Mouse (Mus musculus): ENCODE data around the gene Rundc3a. TPM values are rescaled to one million over a fixed set of nuclear protein-coding genes. Genes with fewer than 3 reads are reported as not detected.

The Rundc3a gene
- total and polyA plus RNA-seq, 2 experiments from 2014 or later: 121 to 306 TPM

- Histone ChIP-seq H3K9ac (no peak overlapping the region), H3K4me2 (ENCODE audit: low read depth) (no peak overlapping the region), H3K27ac (ENCODE audit: low read depth, low read length) (no peak overlapping the region), H3K4me3 (ENCODE audit: low read depth, low read length) (no peak overlapping the region), H3K9me3 (ENCODE audit: low read length) (no peaks in the 10 kb centered on the region), H3K4me1 (ENCODE audit: insufficient read depth) (peaks cover 30% of the 10 kb centered on the region), H3K36me3 (ENCODE audit: insufficient read depth) (peaks cover 57% of the 10 kb centered on the region), H3K27me3 (ENCODE audit: insufficient read depth, low read length) (no peaks in the 10 kb centered on the region)
- no peak for TF ChIP-seq CTCF (IDR thresholded peaks at IDR 0.05; ENCODE audit: low read depth)
- DNase-seq (no peak), ATAC-seq (no peak)
- 26% methylated on average over 15 of the region's 15 CpGs for WGBS
Measured at GRCm38 (mm10) chr11:102399107-102399506, 5.9 kb downstream of the Rundc3a start.

DNA sequence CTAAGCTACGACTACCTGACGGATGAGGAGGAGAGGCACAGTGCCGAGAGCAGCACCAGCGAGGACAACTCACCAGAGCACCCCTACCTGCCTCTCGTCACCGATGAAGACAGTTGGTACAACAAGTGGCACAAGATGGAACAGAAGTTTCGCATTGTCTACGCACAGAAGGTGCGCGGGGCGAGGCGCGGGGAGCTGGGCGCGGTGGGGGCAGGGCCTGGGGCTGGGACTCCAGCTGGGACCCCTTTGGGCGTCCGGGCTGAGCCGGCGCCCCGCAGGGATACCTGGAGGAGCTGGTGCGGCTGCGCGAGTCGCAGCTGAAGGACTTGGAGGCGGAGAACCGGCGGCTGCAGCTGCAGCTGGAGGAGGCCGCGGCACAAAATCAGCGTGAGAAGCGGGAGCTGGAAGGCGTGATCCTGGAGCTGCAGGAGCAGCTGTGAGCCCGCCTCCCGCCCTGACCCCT is 6.4 kb downstream of the Rundc3a start:
- ATAC-seq: no peak
- WGBS: 16% methylated on average over 34 of the region's 34 CpGs

DNA sequence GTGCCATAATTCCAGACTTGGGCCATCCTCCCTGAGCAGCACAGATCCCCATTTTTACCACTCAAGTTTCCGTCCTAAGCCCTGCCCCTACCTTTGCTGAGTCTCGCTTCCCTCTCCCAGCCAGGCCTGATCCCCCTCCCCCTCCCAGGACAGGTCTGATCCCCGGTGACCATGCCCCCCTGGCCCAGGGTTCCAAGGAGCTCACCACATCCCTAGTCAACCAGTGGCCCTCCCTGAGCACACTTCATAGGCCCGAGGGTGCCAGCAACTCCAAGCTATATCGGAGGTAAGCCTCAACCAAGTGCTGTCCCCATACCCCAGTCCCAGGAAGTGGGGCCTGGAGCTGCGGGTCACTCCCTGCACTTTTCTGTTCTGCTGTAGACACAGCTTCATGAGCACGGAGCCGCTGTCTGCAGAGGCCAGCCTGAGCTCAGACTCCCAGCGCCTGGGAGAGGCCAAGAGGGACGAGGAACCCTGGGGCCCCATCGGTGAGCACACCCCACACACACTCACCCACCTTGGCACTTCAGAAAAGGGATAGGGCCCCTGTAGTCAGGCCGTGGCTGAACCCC is 7.4 kb downstream of the Rundc3a start:
- no peak for TF ChIP-seq CTCF (IDR thresholded peaks at IDR 0.05; ENCODE audit: low read depth)
- DNase-seq (no peak), ATAC-seq (no peak)
- H3K9ac ChIP-seq: no peak overlapping the region
- no peak overlapping the region for H3K27ac ChIP-seq (ENCODE audit: low read depth, low read length)
- H3K27me3 ChIP-seq (ENCODE audit: insufficient read depth, low read length): no peaks in the 10 kb centered on the region
- WGBS: 34% methylated on average over 12 of the region's 12 CpGs
- H3K4me2 ChIP-seq (ENCODE audit: low read depth): no peak overlapping the region
- peaks cover 57% of the 10 kb centered on the region for H3K36me3 ChIP-seq (ENCODE audit: insufficient read depth)
- no peak overlapping the region for H3K4me3 ChIP-seq (ENCODE audit: low read depth, low read length)
- H3K4me1 ChIP-seq (ENCODE audit: insufficient read depth): peaks cover 15% of the 10 kb centered on the region
- H3K9me3 ChIP-seq (ENCODE audit: low read length): no peaks in the 10 kb centered on the region

More for the DNA sequence above, 6.4 kb downstream of the Rundc3a start:
- Histone ChIP-seq H3K4me1 (ENCODE audit: insufficient read depth) (peaks cover 25% of the 10 kb centered on the region), H3K4me3 (ENCODE audit: low read depth, low read length) (no peak overlapping the region), H3K9ac (no peak overlapping the region), H3K9me3 (ENCODE audit: low read length) (no peaks in the 10 kb centered on the region), H3K27me3 (ENCODE audit: insufficient read depth, low read length) (no peaks in the 10 kb centered on the region), H3K4me2 (ENCODE audit: low read depth) (no peak overlapping the region), H3K27ac (ENCODE audit: low read depth, low read length) (no peak overlapping the region), H3K36me3 (ENCODE audit: insufficient read depth) (peaks cover 57% of the 10 kb centered on the region)
- DNase-seq: peak; percentile 41
- no peak for TF ChIP-seq CTCF (IDR thresholded peaks at IDR 0.05; ENCODE audit: low read depth)

GRCm38 (mm10) chr11:102401898-102402500 is 8.8 kb downstream of the Rundc3a start:
- DNase-seq: no peak
- WGBS: 61% methylated on average over 12 of the region's 12 CpGs
- Histone ChIP-seq H3K9me3 (ENCODE audit: low read length) (no peaks in the 10 kb centered on the region), H3K27ac (ENCODE audit: low read depth, low read length) (no peak overlapping the region), H3K4me1 (ENCODE audit: insufficient read depth) (peaks cover 12% of the 10 kb centered on the region; the same call in 1 of the 2 replicates), H3K27me3 (ENCODE audit: insufficient read depth, low read length) (no peaks in the 10 kb centered on the region), H3K9ac (no peak overlapping the region), H3K4me2 (ENCODE audit: low read depth) (no peak overlapping the region), H3K4me3 (ENCODE audit: low read depth, low read length) (no peak overlapping the region), H3K36me3 (ENCODE audit: insufficient read depth) (peaks cover 57% of the 10 kb centered on the region)
- no peak for TF ChIP-seq CTCF (IDR thresholded peaks at IDR 0.05; ENCODE audit: low read depth)
- no peak for ATAC-seq

- no peak overlapping the region for H3K4me3 ChIP-seq (ENCODE audit: low read depth, low read length)
- no peak overlapping the region for H3K27ac ChIP-seq (ENCODE audit: low read depth, low read length)
- ATAC-seq: no peak
- no peaks in the 10 kb centered on the region for H3K27me3 ChIP-seq (ENCODE audit: insufficient read depth, low read length)
- H3K9me3 ChIP-seq (ENCODE audit: low read length): no peaks in the 10 kb centered on the region
- peaks cover 51% of the 10 kb centered on the region for H3K36me3 ChIP-seq (ENCODE audit: insufficient read depth)
- TF ChIP-seq CTCF (IDR thresholded peaks at IDR 0.05; ENCODE audit: low read depth): no peak
- no peak overlapping the region for H3K9ac ChIP-seq
- peaks cover 10% of the 10 kb centered on the region; the same call in 1 of the 2 replicates for H3K4me1 ChIP-seq (ENCODE audit: insufficient read depth)
- no peak overlapping the region for H3K4me2 ChIP-seq (ENCODE audit: low read depth)
- WGBS: 95% methylated on average over 11 of the region's 11 CpGs
- DNase-seq: no peak
Measured at GRCm38 (mm10) chr11:102403657-102404056, 10.5 kb downstream of the Rundc3a start.

DNA sequence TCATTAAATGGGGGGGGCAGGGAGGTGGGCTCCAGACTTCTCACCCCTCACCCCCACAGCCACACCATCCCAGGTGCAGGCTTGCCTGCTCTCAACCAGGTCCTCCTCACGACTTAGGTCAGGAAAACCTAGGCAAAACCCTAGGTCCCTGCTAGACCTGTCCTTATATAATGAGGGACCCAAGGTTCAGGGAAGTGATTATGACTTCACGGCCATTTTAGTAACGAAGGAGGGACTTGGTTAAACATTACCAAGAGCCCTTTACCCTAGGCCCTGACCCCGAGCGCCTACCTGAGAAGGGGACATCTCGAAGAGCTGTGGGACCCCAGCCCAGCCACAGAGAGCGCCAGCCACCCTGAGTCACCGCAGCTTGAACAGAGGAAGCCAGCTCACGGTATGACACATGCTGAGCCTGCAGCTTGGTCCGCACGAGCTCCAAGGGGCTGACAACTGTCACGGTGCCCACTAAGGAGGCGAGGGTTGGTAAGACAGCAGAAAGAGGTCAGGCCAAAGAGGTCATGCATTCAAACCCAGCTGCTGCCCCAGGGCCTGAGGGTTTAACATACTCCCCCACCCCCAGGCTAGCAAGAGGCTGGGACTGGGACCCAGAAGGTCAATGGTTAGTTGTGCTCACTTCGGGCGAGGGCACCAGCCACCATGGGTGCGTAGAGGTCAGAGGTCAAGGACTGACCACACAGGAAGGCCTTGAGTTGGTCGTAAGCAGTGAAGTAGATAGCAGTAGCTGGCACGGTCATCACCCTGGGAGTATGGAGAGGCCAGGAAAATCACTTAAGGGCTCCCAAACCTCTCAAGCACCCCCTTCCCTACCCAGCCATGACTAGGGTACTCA is 11.2 kb downstream of the Rundc3a start:
- Histone ChIP-seq H3K4me2 (ENCODE audit: low read depth) (no peak overlapping the region), H3K9ac (no peak overlapping the region), H3K27ac (ENCODE audit: low read depth, low read length) (no peak overlapping the region), H3K36me3 (ENCODE audit: insufficient read depth) (peaks cover 44% of the 10 kb centered on the region), H3K4me1 (ENCODE audit: insufficient read depth) (peaks cover 10% of the 10 kb centered on the region; the same call in 1 of the 2 replicates), H3K27me3 (ENCODE audit: insufficient read depth, low read length) (no peaks in the 10 kb centered on the region), H3K4me3 (ENCODE audit: low read depth, low read length) (no peak overlapping the region), H3K9me3 (ENCODE audit: low read length) (no peaks in the 10 kb centered on the region)
- no peak for TF ChIP-seq CTCF (IDR thresholded peaks at IDR 0.05; ENCODE audit: low read depth)
- ATAC-seq (no peak), DNase-seq (no peak)
- 85% methylated on average over 18 of the region's 18 CpGs for WGBS

All from forebrain, postnatal 0 days (tissue).